Mouse (Mus musculus) limb, embryonic 11.5 days (tissue): Measurements from ENCODE around the gene Carns1. TPM values are rescaled to one million over a fixed set of nuclear protein-coding genes. Genes with fewer than 3 reads are reported as not detected.
A peak's percentile ranks its signal among the peaks of the same experiment; 100 is the strongest.

Experiments used
- ATAC-seq: fragments of 200-750 bp; cut with Nextera tagmentation; 2 replicates; pipeline ENCODE4 v1.8.0; 2017; ENCODE audit warnings: low read depth; ENCODE audit not compliant: insufficient number of reproducible peaks, low FRiP score, low TSS enrichment
- DNase-seq: peaks from one replicate; pipeline ENCODE4 v3.0.0-alpha.2; 2015; ENCODE audit warnings: low spot score
- H3K27ac ChIP-seq: fragments of 300-500 bp; sonication (generic); replicated peaks from 2 replicates; pipeline ENCODE4 v1.5.1; 2014; ENCODE audit warnings: low read depth, mild to moderate bottlenecking, low read length
- H3K27me3 ChIP-seq: fragments of 300-500 bp; sonication (generic); 2 replicates; pipeline ENCODE4 v1.6.1; 2014; ENCODE audit warnings: mild to moderate bottlenecking, low read length, mixed read lengths; ENCODE audit not compliant: control insufficient read depth, insufficient read depth
- H3K36me3 ChIP-seq: fragments of 300-500 bp; sonication (generic); 2 replicates; pipeline ENCODE4 v1.6.1; 2014; ENCODE audit warnings: mild to moderate bottlenecking, low read length, moderate library complexity, mixed read lengths; ENCODE audit not compliant: control insufficient read depth, insufficient read depth
- H3K4me1 ChIP-seq: fragments of 300-500 bp; sonication (generic); 2 replicates; pipeline ENCODE4 v1.6.1; 2014; ENCODE audit warnings: low read length, mixed read lengths; ENCODE audit not compliant: control insufficient read depth, insufficient read depth
- H3K4me2 ChIP-seq: fragments of 300-500 bp; sonication (generic); 2 replicates; pipeline ENCODE4 v1.6.1; 2014; ENCODE audit warnings: low read depth, mild to moderate bottlenecking, moderate library complexity; ENCODE audit not compliant: severe bottlenecking
- H3K4me3 ChIP-seq: fragments of 300-500 bp; sonication (generic); 2 replicates; pipeline ENCODE4 v1.5.1; 2014; ENCODE audit warnings: low read depth, low read length
- H3K9ac ChIP-seq: fragments of 300-500 bp; sonication (generic); 2 replicates; pipeline ENCODE4 v1.6.1; 2014; ENCODE audit warnings: mild to moderate bottlenecking, low read length
- H3K9me3 ChIP-seq: fragments of 300-500 bp; sonication (generic); 2 replicates; pipeline ENCODE4 v1.6.1; 2016; ENCODE audit warnings: low read length; ENCODE audit not compliant: control insufficient read depth
- WGBS: fragments of 180-500 bp; shearing (Covaris S2); extraction: QIAGEN DNeasy Blood & Tissue Kit; methylation state at CpG from one replicate; pipeline ENCODE4 v1.1.7; 2014; 5-methylcytosine and 5-hydroxymethylcytosine counted together
- polyA plus RNA-seq: library from polyadenylated mRNA; unstranded; fragments of >200 nt; fragmentation: Nextera tagmentation; extraction: Ambion mirVana; gene quantifications from 2 replicates; pipeline ENCODE4 v1.2.1, GENCODE M21; 2014

Gene Carns1
- polyA plus RNA-seq, 1 experiment from 2014 or later, result 2.1 TPM

- Histone ChIP-seq H3K4me3 (no peak overlapping the region), H3K27me3 (no peaks in the 10 kb centered on the region), H3K9me3 (no peaks in the 10 kb centered on the region), H3K36me3 (peaks cover under 1% of the 10 kb centered on the region; the same call in 1 of the 2 replicates), H3K27ac (peak overlapping the region; percentile 76), H3K4me2 (peak overlapping the region; percentile 86), H3K9ac (no peak overlapping the region; the same call in 1 of the 2 replicates), H3K4me1 (peaks cover 47% of the 10 kb centered on the region)
- ATAC-seq (peak; percentile 58), DNase-seq (peak; percentile 57)
- WGBS, result 0% methylated on average over 4 of the region's 5 CpGs
Observed at GRCm38 (mm10) chr19:4217140-4217539, 41.9 kb upstream of the Carns1 start.

- WGBS, result 12% methylated on average over 14 of the region's 14 CpGs
- Histone ChIP-seq H3K9ac (peak overlapping the region; percentile 32), H3K9me3 (no peaks in the 10 kb centered on the region), H3K27ac (peak overlapping the region; percentile 76), H3K36me3 (no peaks in the 10 kb centered on the region), H3K27me3 (no peaks in the 10 kb centered on the region), H3K4me3 (peak overlapping the region; percentile 84), H3K4me1 (peaks cover 57% of the 10 kb centered on the region), H3K4me2 (peak overlapping the region; percentile 86)
- DNase-seq (peak; percentile 62), ATAC-seq (no peak)
Observed at GRCm38 (mm10) chr19:4216041-4216685, 40.9 kb upstream of the Carns1 start.

- H3K36me3 ChIP-seq, result no peaks in the 10 kb centered on the region
- peak overlapping the region; percentile 92; the same call in 1 of the 2 replicates for H3K27ac ChIP-seq
- H3K4me1 ChIP-seq, result peaks cover 57% of the 10 kb centered on the region
- ATAC-seq, result no peak
- peak overlapping the region; percentile 84 for H3K4me3 ChIP-seq
- no peaks in the 10 kb centered on the region for H3K9me3 ChIP-seq
- H3K4me2 ChIP-seq, result peak overlapping the region; percentile 86
- H3K9ac ChIP-seq, result peak overlapping the region; percentile 94
- no peak for DNase-seq
- no peaks in the 10 kb centered on the region for H3K27me3 ChIP-seq
- 2% methylated on average over 17 of the region's 21 CpGs for WGBS
Observed at GRCm38 (mm10) chr19:4215451-4215840, 40.2 kb upstream of the Carns1 start.

- Histone ChIP-seq H3K4me3 (peak overlapping the region; percentile 84), H3K4me2 (peak overlapping the region; percentile 86), H3K9me3 (no peaks in the 10 kb centered on the region), H3K36me3 (no peaks in the 10 kb centered on the region), H3K4me1 (peaks cover 57% of the 10 kb centered on the region), H3K27ac (peak overlapping the region; percentile 92), H3K9ac (peak overlapping the region; percentile 94), H3K27me3 (no peaks in the 10 kb centered on the region)
- DNase-seq (peak; percentile 66), ATAC-seq (0 out of 2 replicates have a peak, but pooled peaks have one; percentile 8)
- WGBS, result under 1% methylated on average over 59 of the region's 81 CpGs
Observed at GRCm38 (mm10) chr19:4214771-4215450, 39.6 kb upstream of the Carns1 start.

- no peaks in the 10 kb centered on the region for H3K27me3 ChIP-seq
- peaks cover 57% of the 10 kb centered on the region for H3K4me1 ChIP-seq
- DNase-seq, result peak; percentile 78
- peak within 1 kb of the TSS; percentile 84 for H3K4me3 ChIP-seq
- peak; percentile 31; the same call in 1 of the 2 replicates for ATAC-seq
- no peaks in the 10 kb centered on the region for H3K9me3 ChIP-seq
- H3K4me2 ChIP-seq, result peak within 1 kb of the TSS; percentile 86
- WGBS, result 0% methylated on average over 49 of the region's 49 CpGs
- peak within 1 kb of the TSS; percentile 92 for H3K27ac ChIP-seq
- H3K9ac ChIP-seq, result peak within 1 kb of the TSS; percentile 94
- H3K36me3 ChIP-seq, result no peaks in the 10 kb centered on the region
Observed at GRCm38 (mm10) chr19:4214071-4214770, 38.9 kb upstream of the Carns1 start, which contains the start of the genes Clcf1 and AC109138.7. Gene Clcf1 (plus strand): TSS chr19:4214238. Gene AC109138.7 (plus strand): TSS chr19:4214357.

- peak overlapping the region; percentile 86 for H3K4me2 ChIP-seq
- ATAC-seq, result no peak
- H3K9me3 ChIP-seq, result no peaks in the 10 kb centered on the region
- no peaks in the 10 kb centered on the region for H3K36me3 ChIP-seq
- 4% methylated on average over 9 of the region's 9 CpGs for WGBS
- no peaks in the 10 kb centered on the region for H3K27me3 ChIP-seq
- DNase-seq, result no peak
- peak overlapping the region; percentile 94 for H3K9ac ChIP-seq
- H3K27ac ChIP-seq, result peak overlapping the region; percentile 92
- H3K4me1 ChIP-seq, result peaks cover 57% of the 10 kb centered on the region
- H3K4me3 ChIP-seq, result peak overlapping the region; percentile 84
Observed at GRCm38 (mm10) chr19:4213524-4213974, 38.3 kb upstream of the Carns1 start.

- Histone ChIP-seq H3K4me3 (no peak overlapping the region), H3K4me1 (peaks cover 42% of the 10 kb centered on the region), H3K9me3 (no peaks in the 10 kb centered on the region), H3K36me3 (no peaks in the 10 kb centered on the region), H3K27ac (peak overlapping the region; percentile 92), H3K9ac (peak overlapping the region; percentile 44; the same call in 1 of the 2 replicates), H3K27me3 (no peaks in the 10 kb centered on the region), H3K4me2 (peak overlapping the region; percentile 26; the same call in 1 of the 2 replicates)
- 8% methylated on average over 4 of the region's 4 CpGs for WGBS
- ATAC-seq, result no peak
- peak; percentile 51 for DNase-seq
Observed at GRCm38 (mm10) chr19:4211891-4212588, 36.8 kb upstream of the Carns1 start.
